Mouse (Mus musculus) midbrain, embryonic 14.5 days (tissue): ENCODE results near the gene Ebf4. TPM values are rescaled to one million over a fixed set of nuclear protein-coding genes. Genes with fewer than 3 reads are reported as not detected.

ENCODE experiments used
- ATAC-seq: fragments of 200-750 bp; cut with Nextera tagmentation; 2 replicates; pipeline ENCODE4 v1.8.0; 2017; ENCODE audit warnings: moderate number of reproducible peaks, moderate library complexity; ENCODE audit not compliant: low FRiP score, low TSS enrichment
- DNase-seq: peaks from one replicate; pipeline ENCODE4 v3.0.0-alpha.2; 2015
- H3K27ac ChIP-seq: fragments of 300-500 bp; sonication (generic); replicated peaks from 2 replicates; pipeline ENCODE4 v1.5.1; 2014; ENCODE audit warnings: mild to moderate bottlenecking, low read depth, low read length, moderate library complexity
- H3K27me3 ChIP-seq: fragments of 300-500 bp; sonication (generic); 2 replicates; pipeline ENCODE4 v1.6.1; 2014; ENCODE audit warnings: low read length, control low read depth, mixed read lengths; ENCODE audit not compliant: control insufficient read depth, insufficient read depth
- H3K36me3 ChIP-seq: fragments of 300-500 bp; sonication (generic); 2 replicates; pipeline ENCODE4 v1.6.1; 2014; ENCODE audit warnings: low read length, control low read depth; ENCODE audit not compliant: control insufficient read depth, insufficient read depth
- H3K4me1 ChIP-seq: fragments of 300-500 bp; sonication (generic); 2 replicates; pipeline ENCODE4 v1.6.1; 2014; ENCODE audit warnings: mild to moderate bottlenecking, antibody characterized with exemption, low read length, control low read depth; ENCODE audit not compliant: control insufficient read depth, insufficient read depth
- H3K4me2 ChIP-seq: fragments of 300-500 bp; sonication (generic); 2 replicates; pipeline ENCODE4 v1.6.1; 2014; ENCODE audit warnings: mild to moderate bottlenecking, low read length, moderate library complexity
- H3K4me3 ChIP-seq: fragments of 300-500 bp; sonication (generic); replicated peaks from 2 replicates; pipeline ENCODE4 v1.5.1; 2014; ENCODE audit warnings: low read depth, low read length
- H3K9ac ChIP-seq: fragments of 300-500 bp; sonication (generic); replicated peaks from 2 replicates; pipeline ENCODE4 v1.6.1; 2014; ENCODE audit warnings: mild to moderate bottlenecking, low read length, moderate library complexity
- H3K9me3 ChIP-seq: fragments of 300-500 bp; sonication (generic); 2 replicates; pipeline ENCODE4 v1.6.1; 2016; ENCODE audit warnings: low read length, control low read depth, mixed read lengths; ENCODE audit not compliant: control insufficient read depth
- WGBS: fragments of 180-500 bp; shearing (Covaris S2); extraction: QIAGEN DNeasy Blood & Tissue Kit; methylation state at CpG from one replicate; pipeline ENCODE4 v1.1.7; 2014; 5-methylcytosine and 5-hydroxymethylcytosine counted together
- polyA plus RNA-seq: library from polyadenylated mRNA; unstranded; fragments of >200 nt; fragmentation: Nextera tagmentation; extraction: Ambion mirVana; gene quantifications from 2 replicates; pipeline ENCODE4 v1.2.1, GENCODE M21; 2014

Ebf4 gene
- polyA plus RNA-seq, 1 experiment from 2014 or later: 3.6 TPM

GRCm38 (mm10) chr2:130289086-130289485 lies 5.9 kb upstream of the Ebf4 start:
- H3K36me3 ChIP-seq: no peaks in the 10 kb centered on the region
- H3K4me1 ChIP-seq: peaks cover 18% of the 10 kb centered on the region
- no peaks in the 10 kb centered on the region for H3K9me3 ChIP-seq
- DNase-seq: no peak
- H3K27me3 ChIP-seq: no peaks in the 10 kb centered on the region
- no peak overlapping the region for H3K4me3 ChIP-seq
- H3K4me2 ChIP-seq: no peak overlapping the region
- WGBS: 66% methylated on average over 4 of the region's 4 CpGs
- no peak for ATAC-seq
- H3K9ac ChIP-seq: no peak overlapping the region
- H3K27ac ChIP-seq: no peak overlapping the region

DNA sequence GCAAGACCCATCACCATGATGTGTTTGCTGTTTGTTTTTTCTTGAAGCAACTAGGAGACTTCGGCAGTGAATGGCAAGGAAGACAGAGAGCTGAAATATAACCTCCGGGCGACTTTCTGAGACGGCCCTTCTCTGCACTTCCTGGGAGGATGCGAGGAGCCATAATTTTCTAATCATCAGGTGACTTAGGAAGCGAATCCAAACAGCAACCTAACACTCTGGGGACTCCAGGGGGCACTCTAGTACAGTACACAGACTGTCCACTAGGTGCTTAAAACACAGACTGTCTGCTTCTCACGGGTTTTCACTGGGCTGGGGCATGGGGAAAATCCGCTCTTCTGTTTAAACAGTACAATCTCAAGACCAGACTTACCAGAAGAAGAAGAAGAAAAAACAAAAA lies 3.5 kb upstream of the Ebf4 start:
- Histone ChIP-seq H3K4me1 (peaks cover 22% of the 10 kb centered on the region; the same call in 1 of the 2 replicates), H3K9me3 (no peaks in the 10 kb centered on the region), H3K4me2 (peak overlapping the region; percentile 18), H3K27ac (no peak overlapping the region), H3K36me3 (no peaks in the 10 kb centered on the region), H3K4me3 (no peak overlapping the region), H3K9ac (no peak overlapping the region), H3K27me3 (no peaks in the 10 kb centered on the region)
- DNase-seq (peak; percentile 89), ATAC-seq (peak; percentile 35; the same call in 1 of the 2 replicates)
- WGBS: 21% methylated on average over 8 of the region's 8 CpGs

GRCm38 (mm10) chr2:130293009-130293408 lies 2.0 kb upstream of the Ebf4 start:
- Histone ChIP-seq H3K9me3 (no peaks in the 10 kb centered on the region), H3K4me2 (no peak overlapping the region), H3K9ac (no peak overlapping the region), H3K36me3 (no peaks in the 10 kb centered on the region), H3K27me3 (no peaks in the 10 kb centered on the region), H3K4me3 (no peak overlapping the region), H3K4me1 (peaks cover 27% of the 10 kb centered on the region; the same call in 1 of the 2 replicates), H3K27ac (no peak overlapping the region)
- no peak for DNase-seq
- 39% methylated on average over 3 of the region's 3 CpGs for WGBS
- no peak for ATAC-seq

- Histone ChIP-seq H3K4me1 (peaks cover 27% of the 10 kb centered on the region; the same call in 1 of the 2 replicates), H3K4me2 (no peak overlapping the region), H3K27ac (no peak overlapping the region), H3K9ac (no peak overlapping the region), H3K9me3 (no peaks in the 10 kb centered on the region), H3K4me3 (no peak overlapping the region), H3K27me3 (no peaks in the 10 kb centered on the region), H3K36me3 (no peaks in the 10 kb centered on the region)
- DNase-seq: peak; percentile 54
- no peak for ATAC-seq
- WGBS: 5% methylated on average over 4 of the region's 4 CpGs
Observed at GRCm38 (mm10) chr2:130293486-130293885, 1.5 kb upstream of the Ebf4 start.

DNA sequence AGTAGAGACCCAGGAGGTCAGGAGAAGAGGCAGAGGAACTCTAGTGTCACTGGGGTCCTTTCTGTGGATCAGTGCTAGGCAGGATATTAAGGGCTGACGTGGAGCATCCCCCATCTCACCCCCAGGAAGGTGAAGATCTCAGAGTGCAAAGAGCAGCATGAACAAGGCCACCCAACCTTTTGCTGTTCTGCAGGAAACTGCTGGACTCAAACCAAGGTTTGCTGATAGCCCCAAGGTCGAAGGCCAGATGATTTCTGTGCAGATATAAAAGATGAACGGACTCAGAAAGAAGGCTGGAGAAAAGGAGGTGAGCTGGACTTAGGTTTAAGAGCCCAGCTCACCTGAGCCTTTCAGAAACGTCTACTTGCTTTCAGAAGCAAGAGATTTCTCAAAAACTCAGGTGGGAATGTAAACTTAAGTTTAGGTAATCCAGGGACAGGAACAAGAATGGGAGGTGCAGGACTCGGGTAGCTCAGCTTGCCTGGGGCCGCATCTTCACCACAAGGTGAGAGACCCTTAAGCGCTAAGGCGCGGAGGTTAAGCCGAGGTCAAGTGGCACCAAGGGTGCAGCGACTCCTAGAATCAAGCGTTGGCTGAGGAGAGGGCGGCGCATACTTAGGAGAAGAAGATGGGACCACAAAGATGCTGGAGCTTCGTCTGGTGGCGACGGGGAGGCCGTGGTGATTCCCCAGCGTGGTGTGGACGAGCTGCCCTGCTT lies 592 bp upstream of the Ebf4 start:
- Histone ChIP-seq H3K4me1 (peaks cover 27% of the 10 kb centered on the region; the same call in 1 of the 2 replicates), H3K27me3 (no peaks in the 10 kb centered on the region), H3K4me3 (peak overlapping the region; percentile 68), H3K27ac (peak overlapping the region; percentile 78), H3K36me3 (no peaks in the 10 kb centered on the region), H3K9me3 (no peaks in the 10 kb centered on the region), H3K9ac (peak overlapping the region; percentile 88), H3K4me2 (peak overlapping the region; percentile 72)
- DNase-seq (peak; percentile 14), ATAC-seq (no peak)
- 7% methylated on average over 20 of the region's 20 CpGs for WGBS

- H3K27me3 ChIP-seq: no peaks in the 10 kb centered on the region
- ATAC-seq: peak; percentile 65
- no peaks in the 10 kb centered on the region for H3K36me3 ChIP-seq
- H3K4me3 ChIP-seq: peak overlapping the region; percentile 68
- no peaks in the 10 kb centered on the region for H3K9me3 ChIP-seq
- H3K4me2 ChIP-seq: peak overlapping the region; percentile 72
- under 1% methylated on average over 84 of the region's 99 CpGs for WGBS
- H3K9ac ChIP-seq: peak overlapping the region; percentile 88
- H3K4me1 ChIP-seq: peaks cover 27% of the 10 kb centered on the region; the same call in 1 of the 2 replicates
- peak overlapping the region; percentile 78 for H3K27ac ChIP-seq
- peak; percentile 87 for DNase-seq
Observed at GRCm38 (mm10) chr2:130295331-130296133, 563 bp downstream of the Ebf4 start.

- 1% methylated on average over 20 of the region's 20 CpGs for WGBS
- Histone ChIP-seq H3K27ac (no peak overlapping the region), H3K4me2 (peak overlapping the region; percentile 72), H3K36me3 (no peaks in the 10 kb centered on the region), H3K9me3 (no peaks in the 10 kb centered on the region), H3K9ac (peak overlapping the region; percentile 88), H3K4me3 (peak overlapping the region; percentile 68), H3K27me3 (no peaks in the 10 kb centered on the region), H3K4me1 (peaks cover 26% of the 10 kb centered on the region; the same call in 1 of the 2 replicates)
- DNase-seq: peak; percentile 14
- ATAC-seq: no peak
Observed at GRCm38 (mm10) chr2:130296134-130296745, 1.3 kb downstream of the Ebf4 start.

- no peak for ATAC-seq
- WGBS: 87% methylated on average over 9 of the region's 9 CpGs
Observed at GRCm38 (mm10) chr2:130297580-130297979, 2.6 kb downstream of the Ebf4 start.

More at GRCm38 (mm10) chr2:130297580-130297979, 2.6 kb downstream of the Ebf4 start:
- DNase-seq: no peak
- H3K4me2 ChIP-seq: no peak overlapping the region
- H3K4me3 ChIP-seq: no peak overlapping the region
- no peaks in the 10 kb centered on the region for H3K27me3 ChIP-seq
- H3K9ac ChIP-seq: no peak overlapping the region
- no peak overlapping the region for H3K27ac ChIP-seq
- no peaks in the 10 kb centered on the region for H3K36me3 ChIP-seq
- H3K4me1 ChIP-seq: peaks cover 24% of the 10 kb centered on the region; the same call in 1 of the 2 replicates
- no peaks in the 10 kb centered on the region for H3K9me3 ChIP-seq
